Mouse (Mus musculus) cerebellum, postnatal 10 days (tissue): ENCODE data around the gene Apol6.

ENCODE experiments used
- DNase-seq, 2 experiments: peaks; one replicate each; pipeline ENCODE4 v3.0.0; 2021; ENCODE audit warnings: mixed read lengths in 2 of 2

Apol6 gene

DNA sequence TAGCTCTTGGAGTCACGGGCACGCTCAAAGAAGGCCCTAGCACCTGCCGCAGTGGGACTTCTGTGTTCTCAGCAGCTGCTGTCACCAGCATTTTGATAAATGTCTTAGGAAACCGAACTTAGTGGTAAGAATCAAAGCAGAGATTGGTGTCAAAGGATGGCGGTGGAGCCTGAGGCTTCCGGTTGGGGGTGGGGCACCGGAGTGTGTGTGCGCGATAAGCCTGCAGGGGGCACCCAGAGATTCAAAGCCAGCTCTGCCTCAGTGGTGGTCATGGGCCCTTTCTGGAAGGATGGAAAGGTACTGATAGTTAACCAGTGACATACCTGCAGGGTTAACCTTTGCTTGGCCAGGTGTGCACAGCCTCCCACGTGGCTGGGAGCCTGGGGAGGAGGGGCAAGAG, 27.0 kb downstream of the Apol6 start:
- peak; percentile 59 to 62 for DNase-seq

DNA sequence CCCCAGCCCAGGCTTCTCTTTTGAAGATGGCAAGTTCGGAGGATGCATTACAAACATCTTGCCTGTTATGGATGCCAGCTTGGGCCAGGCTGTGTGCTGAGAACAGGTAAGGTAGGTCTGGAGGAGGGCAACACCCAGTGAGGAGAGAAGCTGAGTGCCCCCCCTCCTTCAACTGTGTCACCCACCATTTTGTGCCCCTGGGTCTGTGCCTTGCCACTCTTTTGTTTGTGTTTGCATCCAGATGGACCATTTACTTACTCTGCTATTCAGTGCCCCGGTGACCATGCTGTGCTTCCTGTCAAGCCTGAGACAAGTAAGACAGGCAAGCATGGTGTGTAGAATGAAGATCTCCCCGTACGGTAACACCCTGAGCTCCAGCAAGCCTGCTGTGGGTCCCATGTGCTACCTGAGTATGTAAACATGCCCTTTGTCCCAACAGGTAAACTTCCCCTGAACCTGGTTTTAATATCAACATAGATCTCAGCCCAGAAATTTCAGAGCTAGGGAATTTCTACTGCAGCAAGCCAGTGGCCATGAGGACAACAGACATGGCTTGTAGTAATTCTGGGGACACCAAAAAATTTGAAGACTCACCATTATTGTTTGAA, 28.1 kb downstream of the Apol6 start:
- DNase-seq = no peak

DNA sequence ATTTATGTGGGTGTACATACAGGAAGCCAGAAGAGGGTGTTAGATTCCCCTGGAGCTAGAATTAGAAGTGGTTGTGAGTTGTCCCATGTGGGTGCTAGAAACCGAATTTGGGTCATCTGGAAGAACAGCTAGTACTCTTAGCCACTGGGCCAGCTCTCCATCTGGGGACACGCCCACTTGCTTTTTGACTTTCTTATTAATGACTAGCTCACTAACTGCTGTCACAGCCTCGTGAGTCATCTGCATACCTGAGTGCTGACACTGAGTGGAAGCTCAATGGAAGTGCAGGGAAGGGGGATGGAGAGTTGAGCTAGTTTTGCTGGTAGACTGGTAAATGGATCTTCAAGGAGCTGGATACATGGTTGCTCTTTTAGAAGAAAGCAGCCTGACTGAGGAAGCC, 32.0 kb downstream of the Apol6 start:
- no peak for DNase-seq

DNA sequence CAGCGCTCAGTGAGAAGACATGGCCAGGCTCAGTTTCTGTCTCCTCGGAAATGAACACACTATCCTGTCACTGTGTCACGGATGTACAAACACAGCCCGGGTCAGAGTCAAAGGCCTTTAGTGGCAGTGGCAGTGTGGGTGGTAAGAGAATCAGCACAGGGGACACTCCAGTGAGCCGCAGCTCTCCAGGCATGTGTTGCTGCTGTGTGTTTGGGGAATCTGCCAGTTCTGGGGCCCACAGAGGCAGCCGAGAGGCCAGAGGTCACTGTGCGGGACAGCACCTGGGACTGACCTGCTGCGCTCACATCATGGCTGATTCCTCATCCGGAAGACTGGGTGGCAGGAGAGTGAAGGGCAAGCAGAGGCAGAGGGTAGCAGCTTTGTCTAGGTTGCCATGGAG, 33.4 kb downstream of the Apol6 start:
- DNase-seq = no peak

DNA sequence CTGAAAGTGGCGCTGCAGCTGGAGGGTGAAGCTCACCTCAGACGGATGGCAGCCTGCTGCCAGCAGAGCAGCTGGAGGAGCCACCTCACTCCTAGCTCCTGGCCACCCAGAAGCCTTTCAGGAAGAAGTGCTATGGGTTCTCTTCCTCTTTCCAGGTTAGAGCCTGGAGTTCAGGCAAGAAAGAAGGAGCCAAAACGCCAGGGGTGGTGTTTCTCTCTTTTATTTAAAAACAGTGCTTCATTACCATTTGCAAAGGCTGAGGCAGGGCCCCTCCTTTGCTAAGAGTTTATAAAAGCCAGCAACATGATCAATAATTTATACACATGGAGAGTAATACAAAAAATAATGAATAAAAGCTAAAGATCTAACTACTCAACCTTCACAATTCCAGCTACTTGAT, 34.3 kb downstream of the Apol6 start:
- DNase-seq = no peak

DNA sequence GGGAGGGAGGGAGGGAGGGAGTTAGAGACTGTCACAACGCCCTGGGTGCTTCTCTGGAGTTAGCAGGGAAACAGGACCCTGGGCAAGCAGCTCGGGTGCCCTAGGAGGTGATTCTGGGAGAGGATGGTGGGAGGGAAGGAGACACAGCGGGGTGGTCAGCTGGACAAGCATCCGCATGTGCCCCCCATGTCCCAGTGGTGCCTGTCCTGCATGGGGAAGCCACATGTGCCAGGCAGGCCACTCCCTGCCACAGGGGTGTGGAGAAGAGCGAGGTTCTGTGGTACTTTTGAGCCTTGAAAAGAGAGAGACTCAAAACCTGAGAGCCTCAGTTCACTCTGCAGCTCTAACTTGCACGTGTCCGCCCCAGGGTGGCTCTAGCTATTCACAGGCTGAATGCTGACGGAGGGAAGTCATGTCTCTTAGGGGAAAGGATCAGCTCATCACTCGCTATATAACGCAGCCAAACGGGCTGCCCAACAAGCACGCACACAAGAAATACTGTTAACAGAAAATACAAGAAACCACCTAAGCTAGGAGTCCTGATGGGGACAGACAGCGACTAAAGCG, 34.8 kb downstream of the Apol6 start:
- DNase-seq = peak in 1 of 2 experiments; percentile 18

DNA sequence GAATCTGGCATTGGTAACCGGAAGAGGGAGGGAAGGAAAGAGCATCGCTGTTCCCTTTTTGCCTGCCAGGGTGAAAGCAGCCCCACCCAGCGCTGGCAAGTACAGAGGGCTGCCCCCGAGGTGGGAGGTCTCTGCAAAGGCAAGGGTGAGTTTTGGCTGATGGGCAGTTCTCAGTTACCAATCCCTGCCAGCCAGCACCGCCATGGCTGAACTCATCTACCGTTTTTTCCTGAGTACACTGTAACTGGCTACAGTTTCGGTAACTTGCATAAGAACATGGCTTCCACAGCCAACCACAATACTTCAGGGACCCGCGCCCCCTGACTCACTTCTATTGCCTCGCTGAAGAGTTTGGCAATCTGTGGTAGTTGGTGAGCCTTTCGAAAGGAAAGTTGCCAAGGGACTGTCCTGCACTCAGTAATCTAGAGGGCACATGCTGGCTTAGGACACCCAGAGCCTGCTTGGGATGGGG, 35.4 kb downstream of the Apol6 start:
- peak; percentile 70 to 74 for DNase-seq

DNA sequence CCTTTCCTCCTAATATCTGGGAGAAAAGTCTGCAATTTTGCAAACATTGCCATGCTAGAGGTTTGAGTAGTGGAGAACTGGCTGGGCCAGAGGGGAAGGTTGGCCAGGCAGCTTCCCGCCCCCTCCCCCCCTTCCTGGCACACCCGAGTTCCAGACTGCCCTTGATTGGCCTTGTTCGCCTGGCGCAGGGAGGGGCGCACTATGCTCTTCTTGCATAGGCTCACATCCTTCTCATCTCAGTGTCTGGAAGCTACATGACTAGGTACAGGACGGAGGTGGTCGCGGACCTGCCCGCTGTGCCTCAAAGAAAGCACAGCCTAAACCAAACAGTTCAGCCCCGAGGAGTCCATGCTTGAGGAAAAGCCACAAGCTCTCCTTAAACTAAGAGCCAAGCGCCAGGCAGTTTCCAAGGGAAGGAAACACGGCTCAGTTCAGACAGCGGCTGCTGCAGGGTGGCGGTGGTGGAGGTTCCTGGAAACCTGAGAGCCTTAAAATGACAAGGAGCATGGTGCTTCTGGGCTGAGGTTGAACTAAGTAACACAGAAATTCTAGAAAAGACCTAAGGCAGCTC, 36.2 kb downstream of the Apol6 start:
- peak; percentile 74 to 75 for DNase-seq

DNA sequence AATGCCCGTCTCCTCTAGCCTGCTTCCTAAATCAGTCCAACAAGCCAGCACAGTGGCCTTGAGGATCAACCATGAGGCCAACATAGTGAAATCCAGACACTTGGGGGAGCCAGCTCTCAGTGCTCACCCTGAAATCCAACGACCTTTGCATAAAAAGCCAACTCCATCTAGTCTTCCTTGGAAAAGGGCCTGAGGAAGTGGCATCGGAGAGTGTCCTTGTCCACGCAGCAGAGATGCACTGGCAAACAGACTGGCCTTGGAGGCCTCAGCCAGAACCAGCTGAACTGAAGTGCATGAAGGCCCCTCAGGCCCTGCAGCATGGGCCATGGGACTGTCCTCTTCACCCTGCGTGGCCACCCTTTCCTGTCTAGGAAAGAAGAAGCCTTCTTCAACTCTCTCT, 36.9 kb downstream of the Apol6 start:
- peak; percentile 30 to 33 for DNase-seq

DNA sequence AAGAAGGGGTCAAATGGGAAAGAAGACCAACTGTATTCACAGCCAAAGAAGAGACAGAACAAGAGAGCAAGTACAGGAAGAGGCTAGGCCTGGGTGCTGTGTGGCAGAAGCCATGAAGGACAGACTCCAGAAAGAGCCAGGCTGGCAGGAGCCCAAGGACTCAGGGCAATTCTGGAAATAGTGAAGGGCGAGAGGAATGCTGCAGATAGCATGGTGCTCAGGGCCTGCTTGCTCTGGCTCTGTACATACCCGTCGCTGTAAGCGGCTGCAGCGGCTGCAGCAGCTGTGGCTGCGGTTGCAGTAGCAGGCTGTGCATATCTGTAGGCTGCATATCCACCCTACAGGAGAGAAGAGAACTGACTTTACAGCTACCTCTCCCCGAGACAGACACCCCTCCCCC, 41.3 kb downstream of the Apol6 start:
- peak in 1 of 2 experiments; percentile 52 for DNase-seq

DNA sequence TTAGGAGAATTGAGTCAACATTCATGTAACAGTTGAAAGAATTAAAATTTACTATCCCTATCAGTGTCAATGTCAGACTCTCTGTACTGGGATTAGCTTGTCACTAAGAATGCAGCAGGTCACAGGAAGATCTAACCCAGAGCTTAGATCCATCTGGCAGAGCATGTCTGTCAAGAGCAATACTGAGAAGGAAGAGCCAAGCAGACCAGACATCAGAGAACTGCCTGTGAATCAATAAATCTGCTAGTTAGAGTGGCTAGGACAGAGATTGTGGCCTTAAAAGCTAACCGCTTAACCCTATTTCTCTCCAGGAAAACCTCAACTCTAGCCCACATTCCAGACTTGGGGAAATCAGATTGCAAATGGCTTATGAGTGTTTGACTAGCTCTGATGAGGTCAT, 42.0 kb downstream of the Apol6 start:
- no peak for DNase-seq

DNA sequence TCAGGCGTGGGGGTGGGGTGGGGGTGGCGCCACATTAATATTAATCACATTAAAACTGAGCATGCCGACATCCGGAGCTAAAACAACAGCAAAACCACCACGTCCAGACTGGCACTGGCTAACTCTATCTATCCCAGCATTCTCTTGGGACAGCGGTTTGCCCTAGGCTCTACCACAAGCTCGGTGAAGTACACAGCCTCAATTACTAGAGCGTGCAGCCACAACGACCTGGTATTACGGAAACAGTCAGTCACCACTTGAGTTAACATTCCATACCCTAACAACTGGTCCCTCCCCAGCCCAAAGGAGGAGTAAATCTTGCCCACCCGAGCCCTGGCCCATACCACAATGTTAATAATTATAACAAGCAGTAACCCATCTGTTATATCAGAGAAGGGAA, 44.7 kb downstream of the Apol6 start:
- DNase-seq = no peak

DNA sequence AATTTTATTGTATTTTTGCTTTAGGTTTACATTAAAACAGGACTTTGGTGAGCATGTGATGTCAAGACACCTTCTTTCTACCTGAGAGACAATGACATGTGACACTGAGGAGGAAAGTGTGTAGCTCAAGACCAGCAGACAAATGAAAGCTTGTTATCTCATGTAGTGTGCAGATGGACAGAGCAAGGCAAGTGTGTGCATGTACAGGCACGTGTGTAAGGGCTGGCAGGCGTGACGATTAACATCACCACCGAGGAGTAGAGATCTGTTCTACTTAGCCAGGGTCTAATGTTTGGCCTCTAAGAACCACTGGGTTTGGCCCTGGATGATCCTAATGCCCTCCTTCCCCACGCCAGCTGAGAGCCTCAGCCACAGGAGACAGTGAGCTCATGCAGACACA, 46.0 kb downstream of the Apol6 start:
- no peak for DNase-seq

DNA sequence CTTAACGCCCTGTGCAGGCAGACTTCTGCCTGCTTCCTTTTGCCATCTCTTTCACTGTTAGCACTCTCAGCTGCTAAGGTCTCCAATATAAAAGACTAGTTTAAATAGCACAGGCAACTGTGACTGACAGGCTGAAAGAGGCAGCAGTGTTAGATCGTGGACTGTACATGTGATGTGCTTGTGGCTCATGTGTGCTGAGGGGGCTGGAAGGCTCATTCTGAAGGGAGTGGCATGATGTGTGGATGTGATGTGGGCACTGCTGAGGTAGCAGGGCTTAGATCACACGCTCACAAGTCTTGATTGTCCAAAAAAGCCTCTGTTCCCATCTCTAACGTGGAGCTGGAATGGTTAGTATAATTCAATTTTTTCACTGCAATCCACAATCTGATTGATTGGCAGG, 46.9 kb downstream of the Apol6 start:
- DNase-seq = no peak

DNA sequence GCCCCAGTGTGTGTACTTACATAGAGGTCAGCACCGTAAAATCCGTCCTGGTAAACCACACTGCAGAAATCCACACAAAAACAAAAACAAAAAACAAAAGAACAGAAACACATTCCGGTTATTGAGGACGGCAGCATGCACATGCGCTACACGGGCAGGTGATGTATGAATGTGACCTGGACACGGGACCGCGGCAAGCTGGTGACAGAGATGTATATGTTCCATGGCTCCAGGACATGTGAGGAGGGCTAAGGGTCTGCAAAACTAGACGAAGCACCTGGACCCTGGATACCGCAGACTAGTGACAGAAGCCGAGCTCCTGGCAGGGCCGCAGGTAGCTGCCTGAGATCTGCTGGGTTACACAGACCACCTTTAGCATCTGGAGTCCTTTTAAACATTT, 49.9 kb downstream of the Apol6 start:
- DNase-seq = no peak

DNA sequence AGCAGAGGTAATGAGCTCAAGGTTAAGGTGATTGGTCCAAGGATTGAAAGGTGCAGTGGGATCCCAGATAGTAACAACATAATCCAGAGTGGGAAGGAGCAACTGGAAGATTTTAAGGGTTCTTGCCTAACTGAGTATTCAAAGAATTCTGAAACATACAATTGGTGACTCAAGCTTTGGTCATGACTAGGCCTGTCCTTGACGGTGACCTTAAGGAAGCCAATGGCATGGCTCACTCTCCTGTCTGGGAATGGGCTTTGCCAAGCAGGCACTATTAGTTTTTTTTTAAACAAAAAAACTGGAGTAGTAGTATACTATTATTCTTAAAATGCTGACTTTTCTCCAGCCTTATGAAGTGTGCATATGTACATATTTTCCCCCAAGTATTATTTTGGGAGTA, 50.7 kb downstream of the Apol6 start:
- DNase-seq = no peak

DNA sequence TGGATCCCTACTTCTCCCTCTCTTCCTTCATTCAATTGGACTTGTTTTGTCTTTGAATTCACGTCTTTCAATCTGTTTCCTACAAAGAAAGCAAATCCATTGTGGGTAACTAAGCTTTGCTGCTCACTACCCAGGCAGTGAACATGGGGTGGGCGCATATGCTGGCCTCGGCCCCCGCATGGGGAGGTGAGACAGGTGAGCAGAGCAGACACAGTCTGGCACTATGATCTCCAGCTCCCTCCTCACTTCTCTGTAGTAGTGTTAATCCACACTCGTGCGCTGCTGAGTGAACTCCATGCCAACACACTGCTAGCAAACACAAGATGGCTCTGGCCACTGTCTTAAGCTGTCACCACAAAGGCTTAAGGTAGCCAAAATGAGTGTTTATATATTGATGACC, 52.8 kb downstream of the Apol6 start:
- DNase-seq = no peak

DNA sequence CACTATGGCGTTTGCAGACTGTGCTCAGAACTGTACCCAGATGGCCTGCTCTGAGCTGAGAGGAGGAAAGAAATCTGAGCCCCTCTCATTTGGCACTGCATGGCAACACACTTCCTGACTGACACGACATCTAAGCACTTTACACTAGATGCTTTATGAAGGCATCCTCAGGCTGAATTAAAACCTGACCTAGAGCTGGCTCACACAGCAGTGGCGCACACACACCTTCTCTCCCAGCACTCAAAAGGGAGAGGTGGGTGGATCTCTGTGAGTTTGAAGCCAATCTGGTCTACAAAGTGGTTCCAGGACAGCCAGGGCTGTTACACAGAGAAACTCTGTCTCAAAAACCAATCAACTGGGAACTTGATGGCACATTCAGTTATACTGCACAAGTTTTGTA, 55.2 kb downstream of the Apol6 start:
- DNase-seq = no peak

DNA sequence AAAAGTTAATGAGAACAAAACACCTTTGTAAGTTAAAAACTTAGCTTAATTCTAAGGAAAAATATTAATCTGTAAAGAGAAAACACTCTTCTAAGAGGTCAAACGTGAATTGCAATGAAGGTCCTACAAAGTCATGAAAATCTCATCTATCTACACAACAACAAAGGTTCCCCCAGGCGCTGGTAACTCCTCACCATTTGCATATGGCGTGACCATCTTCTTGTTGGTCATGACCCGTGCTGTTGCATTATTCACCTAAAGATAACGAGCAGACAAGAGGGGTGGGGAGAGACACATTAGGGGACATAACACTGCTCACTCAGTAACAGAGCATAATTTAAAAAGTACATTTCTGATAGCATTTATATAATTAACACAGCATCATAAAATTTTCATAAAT, 58.2 kb downstream of the Apol6 start:
- DNase-seq = no peak

DNA sequence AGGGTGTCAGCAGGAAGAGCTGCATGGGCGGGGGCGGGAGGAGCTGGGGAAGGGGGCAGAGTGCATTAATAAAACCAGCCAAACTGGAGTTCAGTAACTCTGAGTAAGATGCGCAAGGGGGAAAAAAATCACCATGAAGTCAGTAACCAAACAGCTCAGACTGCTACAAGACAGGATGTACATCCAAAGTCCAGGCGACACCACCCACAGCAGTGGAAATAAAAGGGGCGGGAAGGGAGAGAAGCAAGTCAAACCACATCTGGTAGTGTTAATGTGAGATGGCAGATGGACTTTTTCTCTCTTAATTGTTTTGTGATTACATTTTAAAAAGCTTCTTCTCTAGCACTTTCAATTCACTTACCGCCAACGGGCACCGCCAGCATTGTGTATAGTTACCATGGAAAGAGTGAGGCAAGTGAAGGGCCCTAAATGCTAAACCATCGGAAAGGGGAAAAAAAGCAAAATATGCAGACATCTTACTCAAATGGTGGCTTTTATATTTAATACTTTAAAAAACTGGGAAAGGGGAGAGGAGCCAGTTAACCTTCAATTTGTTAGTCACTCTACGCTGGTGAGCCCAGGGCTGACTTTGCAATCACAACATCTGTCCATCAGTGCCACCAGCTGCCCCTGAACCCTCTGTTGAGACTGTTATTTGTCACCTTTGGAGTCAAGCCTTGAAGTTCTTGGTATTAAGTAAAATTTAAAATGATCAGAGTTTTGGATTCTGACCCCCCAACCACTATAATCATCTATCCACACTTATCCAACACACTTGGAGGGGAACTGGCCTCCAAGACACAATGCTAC, 60.0 kb downstream of the Apol6 start:
- DNase-seq = no peak

DNA sequence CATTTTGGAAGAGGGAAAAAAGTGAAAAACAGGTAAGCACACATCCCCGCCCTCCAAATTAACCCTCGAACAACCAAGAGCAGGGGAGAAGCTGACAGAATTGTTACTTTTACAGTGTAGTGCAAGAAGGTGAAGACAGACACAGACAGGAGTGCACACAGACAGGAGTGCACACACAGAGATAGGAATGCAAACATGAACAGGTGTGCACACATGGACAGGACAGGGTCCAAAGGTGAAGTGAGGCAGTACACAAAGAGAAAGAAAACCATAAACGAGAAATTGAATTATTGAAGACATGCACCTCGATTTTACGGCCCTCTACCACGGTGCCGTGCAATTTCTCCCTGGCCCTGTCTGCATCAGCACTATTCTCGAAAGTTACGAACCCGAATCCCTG, 60.7 kb downstream of the Apol6 start:
- no peak for DNase-seq
